Mouse (Mus musculus) thymus, postnatal 10 days (tissue): ENCODE measurements around the gene Kank2.

Source experiments
- DNase-seq, 2 experiments: peaks; one replicate each; pipeline ENCODE4 v3.0.0; 2021; ENCODE audit warnings: low spot score in 2 of 2

The Kank2 gene

DNA sequence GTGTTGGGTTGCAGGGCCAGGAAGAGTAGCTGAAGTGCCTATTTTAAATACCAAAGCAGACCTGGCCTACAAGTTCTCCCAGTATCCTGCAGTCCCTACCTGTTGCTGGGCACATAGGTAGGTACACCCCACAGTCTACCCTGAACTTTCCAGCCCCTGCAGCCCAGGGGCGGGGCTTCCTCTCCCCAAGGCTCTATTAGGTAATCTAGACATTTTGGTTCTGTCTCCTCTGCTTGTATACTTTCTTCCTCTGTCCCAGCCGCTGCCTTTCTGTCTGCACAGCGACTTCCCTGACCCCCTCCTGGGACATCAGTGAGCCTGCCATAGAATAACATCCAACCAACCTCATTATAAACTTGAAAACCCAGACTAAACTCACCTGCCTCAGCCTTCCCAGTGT, 48.2 kb downstream of the Kank2 start:
- DNase-seq, result no peak

- no peak for DNase-seq
Observed at GRCm38 (mm10) chr9:21749382-21750118, 49.0 kb downstream of the Kank2 start.

DNA sequence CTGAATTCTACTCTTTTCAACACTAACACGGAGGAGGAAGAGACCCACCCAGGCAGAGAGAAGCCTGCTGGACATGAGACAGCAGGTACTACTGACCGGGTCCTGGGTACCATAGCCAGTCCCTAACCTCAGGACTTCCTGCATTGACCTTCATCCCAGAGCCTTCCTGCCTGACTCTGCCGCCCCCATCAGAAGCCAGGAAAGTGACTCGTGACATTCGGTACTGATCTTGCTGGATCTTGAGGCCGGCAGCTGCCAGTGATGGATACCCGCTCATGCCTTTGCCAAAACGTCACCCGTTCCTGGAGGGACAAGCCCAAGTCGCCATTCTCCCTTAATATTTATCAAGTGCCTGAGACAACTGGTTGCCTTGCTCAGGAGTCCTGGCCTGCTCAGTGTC, 50.1 kb downstream of the Kank2 start:
- no peak for DNase-seq

DNA sequence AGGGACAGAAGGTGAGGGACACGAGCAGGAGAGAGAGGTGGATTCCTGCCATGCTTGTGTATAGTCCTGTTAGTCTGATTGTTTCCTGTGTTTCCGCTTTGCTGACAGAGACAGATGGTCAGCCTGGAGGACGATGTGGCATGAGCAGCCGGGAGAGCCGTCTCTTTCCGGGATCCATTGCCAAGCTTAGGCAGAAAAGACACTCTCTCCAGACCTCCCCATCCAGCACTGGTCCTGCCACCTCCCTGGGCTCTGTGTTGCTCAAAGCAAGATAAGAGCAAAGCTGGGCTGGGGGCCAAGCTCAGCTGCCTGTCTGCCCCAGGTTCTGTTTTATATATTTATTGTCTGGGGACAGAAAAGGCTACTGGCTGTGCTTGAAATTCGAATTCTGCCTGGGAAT, 50.5 kb downstream of the Kank2 start:
- DNase-seq, result no peak

DNA sequence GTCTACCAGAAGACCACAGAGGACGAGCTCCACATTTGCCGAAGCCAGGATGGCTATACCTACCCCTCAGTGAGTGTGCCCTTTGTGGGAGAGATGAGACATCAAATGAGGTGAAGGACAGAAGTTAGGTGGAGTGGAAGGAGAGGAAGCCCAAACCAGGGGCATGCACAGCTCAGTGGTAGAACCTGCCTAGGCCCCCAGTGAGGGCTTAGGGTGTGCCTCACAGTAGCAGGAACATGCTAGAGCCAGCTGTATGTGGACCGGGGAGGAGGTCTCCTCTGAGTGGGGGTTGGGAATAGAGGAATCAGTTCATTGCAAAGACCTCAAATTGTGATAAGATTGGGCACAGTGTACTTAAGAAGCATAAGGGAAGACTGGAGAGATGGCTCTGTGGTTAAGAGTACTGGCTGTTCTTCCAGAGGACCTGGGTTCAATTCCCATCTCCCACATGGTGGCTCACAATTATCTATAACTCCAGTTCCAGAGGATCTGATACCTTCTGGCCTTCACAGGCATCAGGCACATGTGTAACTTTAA, 51.2 kb downstream of the Kank2 start:
- DNase-seq, result no peak

- no peak for DNase-seq
Observed at GRCm38 (mm10) chr9:21741514-21741913, 57.0 kb downstream of the Kank2 start.

- no peak for DNase-seq
Observed at GRCm38 (mm10) chr9:21740427-21740826, 58.1 kb downstream of the Kank2 start.

GRCm38 (mm10) chr9:21738776-21739175, 59.8 kb downstream of the Kank2 start:
- no peak for DNase-seq

DNA sequence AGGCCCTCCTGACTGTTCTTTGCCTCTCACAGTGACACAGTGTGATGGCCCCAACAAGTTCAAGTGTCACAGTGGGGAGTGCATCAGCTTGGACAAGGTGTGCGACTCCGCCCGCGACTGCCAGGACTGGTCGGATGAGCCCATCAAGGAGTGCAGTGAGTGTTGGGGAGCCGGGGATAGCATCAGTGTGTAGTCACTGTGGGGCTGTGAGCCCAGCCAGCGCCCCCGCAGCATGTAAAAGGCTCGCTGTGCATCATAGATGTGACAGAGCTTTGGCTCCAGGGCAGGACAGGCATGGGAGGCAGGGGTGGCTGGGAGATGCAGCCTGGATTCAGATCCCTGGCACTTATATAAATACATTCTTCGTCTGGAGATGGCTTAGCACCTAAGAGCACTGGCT, 61.4 kb downstream of the Kank2 start:
- no peak for DNase-seq

DNA sequence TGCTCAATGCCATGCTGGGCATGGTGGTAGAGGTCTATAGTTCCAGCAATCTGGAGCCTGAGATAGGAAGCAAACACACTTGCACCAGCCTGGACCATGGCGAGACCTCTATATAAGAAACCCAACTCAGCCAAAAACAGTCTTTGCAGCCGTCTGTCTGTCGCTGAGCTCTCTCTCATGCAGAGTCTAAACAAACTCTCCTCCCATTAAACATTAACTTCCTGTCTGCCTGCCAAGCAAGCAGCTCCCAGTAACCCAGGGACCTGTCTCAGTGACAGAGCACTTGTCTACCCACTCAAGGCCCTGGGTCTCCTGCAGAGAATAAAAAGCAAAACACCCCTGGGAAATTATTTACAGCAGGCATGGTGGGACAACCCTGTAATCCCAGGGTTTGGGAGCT, 62.0 kb downstream of the Kank2 start:
- DNase-seq, result no peak

- DNase-seq, result no peak
Observed at GRCm38 (mm10) chr9:21735126-21735525, 63.4 kb downstream of the Kank2 start.

GRCm38 (mm10) chr9:21733989-21734388, 64.6 kb downstream of the Kank2 start:
- DNase-seq, result no peak

GRCm38 (mm10) chr9:21733446-21733845, 65.1 kb downstream of the Kank2 start:
- no peak for DNase-seq

- no peak for DNase-seq
Observed at GRCm38 (mm10) chr9:21732288-21732687, 66.3 kb downstream of the Kank2 start.

DNA sequence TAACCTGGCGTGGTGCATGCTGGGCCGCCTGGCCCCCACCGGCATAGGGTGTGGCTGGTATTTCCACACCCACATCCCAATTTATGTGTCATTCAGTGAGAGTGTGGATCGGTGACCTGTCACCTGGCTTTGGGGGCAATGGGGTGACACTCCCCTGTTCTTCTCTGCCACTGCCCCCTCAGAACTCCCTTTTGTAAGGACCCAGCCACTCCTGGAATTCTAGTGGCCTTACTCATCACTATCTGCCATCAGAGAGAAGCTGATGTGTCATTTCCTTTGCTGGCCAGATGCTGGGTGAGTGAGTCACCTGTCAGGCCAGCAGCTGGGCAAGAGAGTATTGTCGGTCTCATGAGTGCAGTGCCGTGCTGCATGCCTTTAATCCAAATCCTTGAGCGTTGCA, 69.3 kb downstream of the Kank2 start:
- no peak for DNase-seq

- DNase-seq, result no peak
Observed at GRCm38 (mm10) chr9:21728261-21728832, 70.2 kb downstream of the Kank2 start.

GRCm38 (mm10) chr9:21726218-21726975, 72.1 kb downstream of the Kank2 start:
- no peak for DNase-seq

DNA sequence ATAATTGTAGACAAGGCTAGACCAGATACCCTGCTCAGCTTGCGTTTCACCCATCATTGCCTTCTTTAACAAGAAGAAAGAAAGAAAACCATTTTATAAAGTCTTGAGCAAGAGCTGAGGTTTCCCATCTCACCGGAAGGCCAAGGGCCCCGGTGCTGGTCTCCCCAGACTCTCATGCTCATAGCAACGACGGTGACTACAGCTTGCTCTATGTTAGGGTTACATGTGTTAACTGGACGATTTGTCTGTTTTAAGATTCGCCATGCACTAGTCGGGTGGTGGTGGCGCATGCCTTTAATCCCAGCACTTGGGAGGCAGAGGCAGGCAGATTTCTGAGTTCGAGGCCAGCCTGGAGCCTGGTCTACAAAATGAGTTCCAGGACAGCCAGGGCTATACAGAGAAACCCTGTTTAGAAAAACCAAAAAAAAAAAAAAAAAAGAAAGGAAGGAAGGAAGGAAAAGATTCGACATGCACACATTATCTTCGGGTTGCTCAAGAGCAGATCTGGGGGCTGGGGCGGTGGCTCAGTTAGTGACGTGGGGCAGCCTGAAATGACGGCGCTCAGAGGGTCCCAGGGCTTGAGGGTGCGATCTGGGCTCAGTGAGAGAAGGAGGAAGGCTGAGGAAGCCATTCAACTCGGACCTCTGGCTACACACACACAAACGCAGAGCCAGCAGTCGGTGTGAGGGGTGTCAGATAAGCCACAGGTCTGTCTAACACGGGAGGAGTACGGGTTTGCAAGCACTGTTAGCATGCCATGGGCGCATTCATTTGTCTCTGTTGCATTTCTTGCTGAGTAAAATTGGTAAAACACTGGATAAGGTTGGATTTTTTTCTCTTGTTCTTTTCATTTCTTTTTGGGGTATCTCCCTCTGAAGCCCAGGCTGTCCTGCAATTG, 73.1 kb downstream of the Kank2 start:
- no peak for DNase-seq

DNA sequence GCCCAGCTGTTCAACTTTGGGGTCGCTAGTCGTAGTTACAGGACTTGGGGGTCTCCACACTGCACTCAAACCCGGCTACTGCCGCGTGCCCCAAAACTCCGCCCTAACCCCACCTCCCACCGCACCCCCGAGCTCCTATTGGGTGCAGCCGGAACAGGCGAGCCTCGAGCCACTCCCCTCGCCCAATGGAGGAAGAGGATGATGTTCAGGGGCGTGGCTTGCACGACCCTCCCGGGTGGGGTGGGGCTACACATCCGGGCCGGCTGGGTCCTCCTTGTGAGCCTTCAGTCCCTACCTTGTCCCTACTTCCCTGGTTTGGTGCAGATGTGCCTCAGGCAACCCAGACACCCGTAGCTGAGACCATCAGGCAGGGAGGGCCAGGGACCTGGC, 74.4 kb downstream of the Kank2 start:
- DNase-seq, result peak; percentile 93 to 95

GRCm38 (mm10) chr9:21723377-21724146, 75.0 kb downstream of the Kank2 start, which contains the start of gene Ldlr:
Gene Ldlr (plus strand): TSS chr9:21723483.
- peak; percentile 53 to 54 for DNase-seq

DNA sequence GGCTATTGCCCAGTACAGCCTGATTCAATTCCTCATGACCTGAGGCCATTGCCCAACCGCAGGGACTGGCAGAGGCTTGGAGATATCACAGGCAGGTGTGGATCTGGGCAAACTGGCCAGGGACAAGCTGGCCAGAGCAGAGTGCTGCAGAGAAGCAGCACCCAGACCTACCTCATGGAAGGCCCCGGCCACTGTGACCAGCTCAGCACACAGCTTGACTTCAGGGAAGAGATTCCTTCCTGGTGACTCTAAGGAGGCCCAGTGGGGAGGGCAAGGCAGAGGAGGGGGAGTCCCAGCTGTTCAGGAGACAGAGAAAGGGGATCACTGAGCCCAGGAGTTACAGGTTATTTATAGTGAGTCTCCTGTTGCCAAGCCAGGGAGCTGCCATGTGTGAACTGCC, 77.5 kb downstream of the Kank2 start:
- DNase-seq, result no peak
